Mouse (Mus musculus): ENCODE results near the gene Fndc4. TPM values are rescaled to one million over a fixed set of nuclear protein-coding genes. Genes with fewer than 3 reads are reported as not detected.
A peak's percentile ranks its signal among the peaks of the same experiment; 100 is the strongest.

Fndc4 gene
- polyA plus RNA-seq, 1 experiment from 2014 or later: 86.9 TPM

DNA sequence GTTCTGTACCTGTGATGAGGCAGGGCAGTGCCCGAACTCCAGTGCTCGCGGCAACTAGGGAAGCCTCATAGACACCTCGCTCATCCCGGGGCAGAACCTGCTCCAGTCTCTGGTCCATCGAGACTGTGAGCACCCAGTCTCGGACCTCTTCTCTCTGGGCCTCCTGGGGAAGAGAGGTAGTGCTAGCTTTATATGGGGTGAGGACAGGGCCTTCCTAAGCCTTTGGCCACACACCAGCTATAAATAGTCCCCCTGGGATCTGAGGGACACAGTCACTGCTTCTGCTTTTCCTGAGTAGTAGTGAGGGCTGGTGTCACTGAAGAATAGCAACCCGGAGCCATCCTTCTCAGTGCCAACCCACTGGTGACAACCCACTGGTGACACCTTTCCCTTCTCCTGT lies 42.1 kb downstream of the Fndc4 start:
- WGBS: 91% methylated on average over 8 of the region's 8 CpGs
- H3K4me2 ChIP-seq (ENCODE audit: low read length): no peak overlapping the region
- H3K4me3 ChIP-seq (replicated peaks; ENCODE audit: low read depth, low read length): no peak overlapping the region
- H3K9ac ChIP-seq (replicated peaks; ENCODE audit: low read length): no peak overlapping the region
- no peaks in the 10 kb centered on the region for H3K27me3 ChIP-seq (ENCODE audit: control insufficient read depth, insufficient read depth, low read length)
- ATAC-seq (ENCODE audit: low FRiP score, low TSS enrichment): no peak
- H3K36me3 ChIP-seq (ENCODE audit: control insufficient read depth, insufficient read depth, low read length): peaks cover 86% of the 10 kb centered on the region
- H3K27ac ChIP-seq (replicated peaks; ENCODE audit: low read depth, low read length): no peak overlapping the region
- DNase-seq: no peak
- 0 out of 2 replicates have a peak, but pooled peaks cover 5% of the 10 kb centered on the region for H3K4me1 ChIP-seq (ENCODE audit: control insufficient read depth, insufficient read depth, low read length)
- no peaks in the 10 kb centered on the region for H3K9me3 ChIP-seq (ENCODE audit: control insufficient read depth, low read length)

- ATAC-seq (ENCODE audit: low FRiP score, low TSS enrichment): no peak
Observed at GRCm38 (mm10) chr5:31252795-31253545, 42.9 kb downstream of the Fndc4 start.

GRCm38 (mm10) chr5:31252151-31252550 lies 43.7 kb downstream of the Fndc4 start:
- Histone ChIP-seq H3K4me2 (ENCODE audit: low read length) (no peak overlapping the region; the same call in 1 of the 2 replicates), H3K27me3 (ENCODE audit: control insufficient read depth, insufficient read depth, low read length) (no peaks in the 10 kb centered on the region), H3K4me3 (replicated peaks; ENCODE audit: low read depth, low read length) (no peak overlapping the region), H3K4me1 (ENCODE audit: control insufficient read depth, insufficient read depth, low read length) (0 out of 2 replicates have a peak, but pooled peaks cover 5% of the 10 kb centered on the region), H3K9me3 (ENCODE audit: control insufficient read depth, low read length) (no peaks in the 10 kb centered on the region), H3K36me3 (ENCODE audit: control insufficient read depth, insufficient read depth, low read length) (peaks cover 94% of the 10 kb centered on the region), H3K27ac (replicated peaks; ENCODE audit: low read depth, low read length) (no peak overlapping the region), H3K9ac (replicated peaks; ENCODE audit: low read length) (no peak overlapping the region)
- ATAC-seq (ENCODE audit: low FRiP score, low TSS enrichment) (no peak), DNase-seq (no peak)
- WGBS: 67% methylated on average over 10 of the region's 10 CpGs

More at GRCm38 (mm10) chr5:31252795-31253545, 42.9 kb downstream of the Fndc4 start:
- no peak overlapping the region for H3K27ac ChIP-seq (replicated peaks; ENCODE audit: low read depth, low read length)
- H3K9ac ChIP-seq (replicated peaks; ENCODE audit: low read length): no peak overlapping the region
- H3K9me3 ChIP-seq (ENCODE audit: control insufficient read depth, low read length): no peaks in the 10 kb centered on the region
- 0 out of 2 replicates have a peak, but pooled peaks cover 5% of the 10 kb centered on the region for H3K4me1 ChIP-seq (ENCODE audit: control insufficient read depth, insufficient read depth, low read length)
- no peak for DNase-seq
- H3K27me3 ChIP-seq (ENCODE audit: control insufficient read depth, insufficient read depth, low read length): no peaks in the 10 kb centered on the region
- no peak overlapping the region for H3K4me3 ChIP-seq (replicated peaks; ENCODE audit: low read depth, low read length)
- WGBS: 88% methylated on average over 16 of the region's 16 CpGs
- H3K4me2 ChIP-seq (ENCODE audit: low read length): no peak overlapping the region
- peaks cover 93% of the 10 kb centered on the region for H3K36me3 ChIP-seq (ENCODE audit: control insufficient read depth, insufficient read depth, low read length)

- Histone ChIP-seq H3K4me2 (ENCODE audit: low read length) (no peak within 1 kb of the TSS; the same call in 1 of the 2 replicates), H3K9me3 (ENCODE audit: control insufficient read depth, low read length) (no peaks in the 10 kb centered on the region), H3K36me3 (ENCODE audit: control insufficient read depth, insufficient read depth, low read length) (peaks cover 97% of the 10 kb centered on the region), H3K9ac (replicated peaks; ENCODE audit: low read length) (no peak within 1 kb of the TSS), H3K4me3 (replicated peaks; ENCODE audit: low read depth, low read length) (no peak within 1 kb of the TSS), H3K4me1 (ENCODE audit: control insufficient read depth, insufficient read depth, low read length) (0 out of 2 replicates have a peak, but pooled peaks cover 5% of the 10 kb centered on the region), H3K27me3 (ENCODE audit: control insufficient read depth, insufficient read depth, low read length) (no peaks in the 10 kb centered on the region), H3K27ac (replicated peaks; ENCODE audit: low read depth, low read length) (no peak within 1 kb of the TSS)
- ATAC-seq (ENCODE audit: low FRiP score, low TSS enrichment) (peak; percentile 64), DNase-seq (peak; percentile 27)
- 18% methylated on average over 47 of the region's 47 CpGs for WGBS
Observed at GRCm38 (mm10) chr5:31251541-31252101, 44.3 kb downstream of the Fndc4 start, which contains the start of gene Krtcap3. Krtcap3 (plus strand) TSS chr5:31251691.

- no peak overlapping the region for H3K9ac ChIP-seq (replicated peaks; ENCODE audit: low read length)
- peaks cover 99% of the 10 kb centered on the region for H3K36me3 ChIP-seq (ENCODE audit: control insufficient read depth, insufficient read depth, low read length)
- peak; percentile 17 for DNase-seq
- H3K4me3 ChIP-seq (replicated peaks; ENCODE audit: low read depth, low read length): no peak overlapping the region
- no peaks in the 10 kb centered on the region for H3K9me3 ChIP-seq (ENCODE audit: control insufficient read depth, low read length)
- H3K27me3 ChIP-seq (ENCODE audit: control insufficient read depth, insufficient read depth, low read length): no peaks in the 10 kb centered on the region
- 68% methylated on average over 4 of the region's 4 CpGs for WGBS
- no peak for ATAC-seq (ENCODE audit: low FRiP score, low TSS enrichment)
- H3K4me1 ChIP-seq (ENCODE audit: control insufficient read depth, insufficient read depth, low read length): 0 out of 2 replicates have a peak, but pooled peaks cover 5% of the 10 kb centered on the region
- H3K4me2 ChIP-seq (ENCODE audit: low read length): no peak overlapping the region
- H3K27ac ChIP-seq (replicated peaks; ENCODE audit: low read depth, low read length): no peak overlapping the region
Observed at GRCm38 (mm10) chr5:31250716-31251115, 45.2 kb downstream of the Fndc4 start.

Other genes with a start within 250 kb of the Fndc4 start
- gene Atraid, start 247.8 kb downstream of the Fndc4 start, polyA plus RNA-seq (2014; fragmentation: Nextera tagmentation; extraction: Ambion mirVana): 163 and 183 TPM in 2 replicates
- 19.2 and 19.6 TPM in 2 replicates for gene Slc5a6, start 247.2 kb downstream of the Fndc4 start, polyA plus RNA-seq (2014; fragmentation: Nextera tagmentation; extraction: Ambion mirVana)
- 11.8 and 17.2 TPM in 2 replicates for gene Cad, start 241.3 kb downstream of the Fndc4 start, polyA plus RNA-seq (2014; fragmentation: Nextera tagmentation; extraction: Ambion mirVana)
- not detected in 2 replicates for gene Dnajc5g, start 189.8 kb downstream of the Fndc4 start, polyA plus RNA-seq (2014; fragmentation: Nextera tagmentation; extraction: Ambion mirVana)
- 19.8 and 20.0 TPM in 2 replicates for gene Slc30a3, start 187.8 kb downstream of the Fndc4 start, polyA plus RNA-seq (2014; fragmentation: Nextera tagmentation; extraction: Ambion mirVana)
- not detected in 2 replicates for gene Trim54, start 179.4 kb downstream of the Fndc4 start, polyA plus RNA-seq (2014; fragmentation: Nextera tagmentation; extraction: Ambion mirVana)
- not detected in 2 replicates for gene Ucn, start 157.3 kb downstream of the Fndc4 start, polyA plus RNA-seq (2014; fragmentation: Nextera tagmentation; extraction: Ambion mirVana)
- gene Mpv17, start 141.8 kb downstream of the Fndc4 start, polyA plus RNA-seq (2014; fragmentation: Nextera tagmentation; extraction: Ambion mirVana): 49.0 and 49.9 TPM in 2 replicates
- gene Gm29609, start 116.2 kb downstream of the Fndc4 start, polyA plus RNA-seq (2014; fragmentation: Nextera tagmentation; extraction: Ambion mirVana): 0.70 and 1.7 TPM in 2 replicates
- 48.5 and 68.0 TPM in 2 replicates for gene Gtf3c2, start 115.9 kb downstream of the Fndc4 start, polyA plus RNA-seq (2014; fragmentation: Nextera tagmentation; extraction: Ambion mirVana)
- 114 and 119 TPM in 2 replicates for gene Snx17, start 102.9 kb downstream of the Fndc4 start, polyA plus RNA-seq (2014; fragmentation: Nextera tagmentation; extraction: Ambion mirVana)
- 78.3 and 91.6 TPM in 2 replicates for gene Eif2b4, start 102.7 kb downstream of the Fndc4 start, polyA plus RNA-seq (2014; fragmentation: Nextera tagmentation; extraction: Ambion mirVana)
- gene Zfp513, start 93.8 kb downstream of the Fndc4 start, polyA plus RNA-seq (2014; fragmentation: Nextera tagmentation; extraction: Ambion mirVana): 8.7 and 8.9 TPM in 2 replicates
- gene Ppm1g, start 75.4 kb downstream of the Fndc4 start, polyA plus RNA-seq (2014; fragmentation: Nextera tagmentation; extraction: Ambion mirVana): 162 and 163 TPM in 2 replicates
- 150 and 153 TPM in 2 replicates for gene Nrbp1, start 55.2 kb downstream of the Fndc4 start, polyA plus RNA-seq (2014; fragmentation: Nextera tagmentation; extraction: Ambion mirVana)
- gene Gm9970, start 54.8 kb downstream of the Fndc4 start, polyA plus RNA-seq (2014; fragmentation: Nextera tagmentation; extraction: Ambion mirVana): 0.72 and 0.74 TPM in 2 replicates
- gene Krtcap3, start 44.4 kb downstream of the Fndc4 start, polyA plus RNA-seq (2014; fragmentation: Nextera tagmentation; extraction: Ambion mirVana): 2.5 and 3.0 TPM in 2 replicates
- gene Ift172, start 5.0 kb downstream of the Fndc4 start, polyA plus RNA-seq (2014; fragmentation: Nextera tagmentation; extraction: Ambion mirVana): 26.7 and 28.1 TPM in 2 replicates
- 0.16 and 0.53 TPM in 2 replicates for gene Gckr, start 1.4 kb upstream of the Fndc4 start, polyA plus RNA-seq (2014; fragmentation: Nextera tagmentation; extraction: Ambion mirVana)
- 87.8 and 113 TPM in 2 replicates for gene Zfp512, start 156.4 kb upstream of the Fndc4 start, polyA plus RNA-seq (2014; fragmentation: Nextera tagmentation; extraction: Ambion mirVana)
- 0.13 TPM in 1 of 2 replicates, not detected in the other for gene 4930548H24Rik, start 189.7 kb upstream of the Fndc4 start, polyA plus RNA-seq (2014; fragmentation: Nextera tagmentation; extraction: Ambion mirVana)
- 65.1 and 73.3 TPM in 2 replicates for gene Gpn1, start 198.7 kb upstream of the Fndc4 start, polyA plus RNA-seq (2014; fragmentation: Nextera tagmentation; extraction: Ambion mirVana)
- gene Slc4a1ap, start 230.9 kb upstream of the Fndc4 start, polyA plus RNA-seq (2014; fragmentation: Nextera tagmentation; extraction: Ambion mirVana): 28.6 and 28.9 TPM in 2 replicates
- gene Supt7l, start 231.7 kb upstream of the Fndc4 start, polyA plus RNA-seq (2014; fragmentation: Nextera tagmentation; extraction: Ambion mirVana): 18.0 and 18.3 TPM in 2 replicates